Mouse (Mus musculus) liver, embryonic 14.5 days (tissue): Measurements from ENCODE around the gene Lrrd1. TPM values are rescaled to one million over a fixed set of nuclear protein-coding genes. Genes with fewer than 3 reads are reported as not detected.

Experiments used
- ATAC-seq: fragments of 200-750 bp; cut with Nextera tagmentation; 2 replicates; pipeline ENCODE4 v1.8.0; 2017; ENCODE audit warnings: moderate number of reproducible peaks, mild to moderate bottlenecking, moderate library complexity; ENCODE audit not compliant: insufficient read depth
- DNase-seq, 3 experiments: peaks; one replicate each; pipeline ENCODE4 v3.0.0-alpha.2; 2012 to 2013; ENCODE audit warnings: low read depth in 3 of 3, low spot score in 3 of 3
- H3K27ac ChIP-seq: fragments of 300-500 bp; sonication (generic); 2 replicates; pipeline ENCODE4 v1.5.1; 2014; ENCODE audit warnings: moderate library complexity, mild to moderate bottlenecking, control low read depth, inconsistent platforms
- H3K27me3 ChIP-seq: fragments of 300-500 bp; sonication (generic); 2 replicates; pipeline ENCODE4 v1.6.1; 2014; ENCODE audit warnings: mild to moderate bottlenecking, low read length, moderate library complexity; ENCODE audit not compliant: control insufficient read depth, insufficient read depth
- H3K36me3 ChIP-seq: fragments of 300-500 bp; sonication (generic); replicated peaks from 2 replicates; pipeline ENCODE4 v1.6.1; 2014; ENCODE audit warnings: low read depth; ENCODE audit not compliant: control insufficient read depth, insufficient read depth
- H3K4me1 ChIP-seq, 2 experiments: fragments of 200-500 bp in 1 of 2; fragments of 300-500 bp in 1 of 2; sonication (generic) in 1 of 2; replicated peaks; 2 replicates each; pipeline ENCODE4 v1.6.1; 2012 to 2014; ENCODE audit warnings: antibody characterized with exemption in 1 of 2, inconsistent platforms in 1 of 2, low read length in 1 of 2; ENCODE audit not compliant: control insufficient read depth in 2 of 2, insufficient read depth in 2 of 2
- H3K4me2 ChIP-seq: fragments of 300-500 bp; sonication (generic); 2 replicates; pipeline ENCODE4 v1.6.1; 2014; ENCODE audit warnings: low read depth, mild to moderate bottlenecking, control low read depth, moderate library complexity
- H3K4me3 ChIP-seq, 2 experiments: fragments of 200-500 bp in 1 of 2; fragments of 300-500 bp in 1 of 2; sonication (generic) in 1 of 2; 2 replicates each; pipeline ENCODE4 v1.5.1; 2012 to 2014; ENCODE audit warnings: low read depth in 2 of 2, low read length in 2 of 2, mild to moderate bottlenecking in 2 of 2, control low read depth in 1 of 2, inconsistent platforms in 1 of 2, moderate library complexity in 1 of 2; ENCODE audit not compliant: insufficient read depth in 1 of 2
- H3K9ac ChIP-seq: fragments of 300-500 bp; sonication (generic); replicated peaks from 2 replicates; pipeline ENCODE4 v1.6.1; 2014; ENCODE audit warnings: mild to moderate bottlenecking, control low read depth, moderate library complexity
- H3K9me3 ChIP-seq: fragments of 300-500 bp; sonication (generic); 2 replicates; pipeline ENCODE4 v1.6.1; 2016; ENCODE audit warnings: low read length, mixed read lengths; ENCODE audit not compliant: control insufficient read depth
- CTCF ChIP-seq: IDR thresholded peaks from 2 replicates; pipeline ENCODE4 v1.5.1; 2016; ENCODE audit warnings: antibody characterized with exemption, low read depth, control low read depth
- EP300 ChIP-seq: IDR thresholded peaks from 2 replicates; pipeline ENCODE4 v1.6.1; 2016; ENCODE audit warnings: antibody characterized with exemption, low read depth
- WGBS: fragments of 180-500 bp; shearing (Covaris S2); extraction: QIAGEN DNeasy Blood & Tissue Kit; methylation state at CpG from one replicate; pipeline ENCODE4 v1.1.7; 2014; ENCODE audit not compliant: insufficient replicate concordance; 5-methylcytosine and 5-hydroxymethylcytosine counted together
- polyA plus RNA-seq, 2 experiments: library from polyadenylated mRNA; depleted of rRNA in 1 of 2; stranded (reverse) in 1 of 2; unstranded in 1 of 2; fragments of >200 nt; fragmentation: Nextera tagmentation in 1 of 2; extraction: Ambion mirVana in 1 of 2; gene quantifications; 2 replicates each; pipeline versions ENCODE4 v1.2.1 to v1.2.3; 2012 to 2014

Gene Lrrd1
- polyA plus RNA-seq, 2 experiments = 0.02 to 0.05 TPM

GRCm38 (mm10) chr5:3801672-3802432 is 43.1 kb upstream of the Lrrd1 start:
- H3K9ac ChIP-seq = peak overlapping the region; percentile 82
- no peaks in the 10 kb centered on the region for H3K9me3 ChIP-seq
- peak overlapping the region; percentile 96 for H3K4me2 ChIP-seq
- ATAC-seq (peak; percentile 0; the same call in 1 of the 2 replicates), DNase-seq (peak in 2 of 3 experiments; percentile 2 to 10)
- peaks cover 14 to 15% of the 10 kb centered on the region in 2 experiments for H3K4me1 ChIP-seq
- no peaks in the 10 kb centered on the region for H3K36me3 ChIP-seq
- 4% methylated on average over 18 of the region's 18 CpGs for WGBS
- H3K4me3 ChIP-seq = peak overlapping the region; percentile 87 to 97
- no peaks in the 10 kb centered on the region for H3K27me3 ChIP-seq
- peak overlapping the region; percentile 93 for H3K27ac ChIP-seq
- no peak for TF ChIP-seq EP300
- TF ChIP-seq CTCF = no peak

GRCm38 (mm10) chr5:3802433-3803291 is 42.3 kb upstream of the Lrrd1 start, which contains the start of the genes Ankib1 and Krit1:
Gene Ankib1 (minus strand): TSS chr5:3802925.
Gene Krit1 (plus strand): TSS chr5:3803184.
- DNase-seq (peak; percentile 69 to 72 (median 69)), ATAC-seq (peak; percentile 86)
- TF ChIP-seq EP300 = no peak
- TF ChIP-seq CTCF = no peak
- WGBS = under 1% methylated on average over 98 of the region's 109 CpGs
- peaks cover 14 to 15% of the 10 kb centered on the region in 2 experiments for H3K4me1 ChIP-seq
- H3K4me3 ChIP-seq = peak within 1 kb of the TSS; percentile 87 to 97
- peak within 1 kb of the TSS; percentile 82 for H3K9ac ChIP-seq
- no peaks in the 10 kb centered on the region for H3K36me3 ChIP-seq
- peak within 1 kb of the TSS; percentile 96 for H3K4me2 ChIP-seq
- H3K27me3 ChIP-seq = no peaks in the 10 kb centered on the region
- H3K9me3 ChIP-seq = no peaks in the 10 kb centered on the region
- H3K27ac ChIP-seq = peak within 1 kb of the TSS; percentile 93

DNA sequence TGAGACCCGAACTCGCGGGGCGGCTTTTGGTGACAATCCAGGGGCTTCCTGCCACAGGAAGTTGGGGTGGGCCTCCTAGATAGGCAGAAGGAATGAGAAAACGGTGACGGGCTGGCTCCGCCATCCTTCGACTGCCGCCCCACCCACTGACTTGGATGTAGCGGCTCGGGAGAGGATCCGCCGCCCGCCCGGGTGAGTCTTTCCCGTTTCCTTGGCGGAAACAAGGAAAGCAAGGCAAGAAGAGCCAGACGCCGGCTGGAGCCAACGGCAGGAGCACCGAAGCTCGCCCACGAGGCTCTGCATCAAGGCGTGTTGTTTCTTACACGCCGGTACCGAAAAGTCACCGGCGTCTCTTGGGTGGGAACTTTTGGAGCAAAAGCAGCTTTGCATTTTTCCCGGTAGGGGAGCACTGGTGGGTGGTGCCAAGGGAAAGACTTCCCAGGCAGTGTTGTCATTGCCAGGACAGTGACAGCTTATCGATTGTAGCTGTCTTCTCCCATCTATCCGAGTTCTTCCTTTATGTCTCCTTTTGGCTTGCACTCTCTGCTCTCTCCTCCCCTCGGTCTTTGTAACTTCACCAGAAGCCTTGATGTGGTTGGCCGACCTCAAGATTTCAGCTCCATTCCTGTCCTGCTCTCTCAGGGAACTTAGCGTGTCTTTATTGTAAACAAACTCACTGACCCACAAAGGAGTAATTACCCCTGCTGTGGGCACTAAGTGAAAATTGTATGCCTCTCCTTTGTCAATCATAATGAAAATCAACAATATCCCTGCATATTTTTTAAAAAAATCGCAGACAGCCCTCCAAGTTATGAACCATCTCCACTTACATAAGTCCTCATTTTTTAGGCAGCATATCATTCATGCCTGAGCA is 41.4 kb upstream of the Lrrd1 start:
- peak; percentile 25 to 58 (median 43) for DNase-seq
- peak overlapping the region; percentile 96 for H3K4me2 ChIP-seq
- no peaks in the 10 kb centered on the region for H3K27me3 ChIP-seq
- TF ChIP-seq EP300 (no peak), CTCF (no peak)
- H3K4me3 ChIP-seq = peak overlapping the region; percentile 87 to 97
- peak overlapping the region; percentile 82 for H3K9ac ChIP-seq
- no peaks in the 10 kb centered on the region; the same call in 1 of the 2 replicates for H3K36me3 ChIP-seq
- H3K27ac ChIP-seq = peak overlapping the region; percentile 93
- peak; percentile 76 for ATAC-seq
- no peaks in the 10 kb centered on the region for H3K9me3 ChIP-seq
- under 1% methylated on average over 36 of the region's 36 CpGs for WGBS
- H3K4me1 ChIP-seq = peaks cover 14 to 15% of the 10 kb centered on the region in 2 experiments

GRCm38 (mm10) chr5:3808472-3808871 is 36.5 kb upstream of the Lrrd1 start:
- ATAC-seq (no peak), DNase-seq (no peak)
- Histone ChIP-seq H3K4me2 (no peak overlapping the region), H3K4me3 (no peak overlapping the region), H3K36me3 (peaks cover 9% of the 10 kb centered on the region), H3K9me3 (no peaks in the 10 kb centered on the region), H3K4me1 (peaks cover 0 to 5% of the 10 kb centered on the region in 2 experiments; a peak in 2 of 4 replicates), H3K27ac (no peak overlapping the region), H3K9ac (no peak overlapping the region), H3K27me3 (no peaks in the 10 kb centered on the region)
- TF ChIP-seq CTCF (peak; percentile 10; the same call in 1 of the 2 replicates), EP300 (no peak)
- 92% methylated on average over 1 of the region's 1 CpGs for WGBS
